Mouse (Mus musculus): ENCODE data around the gene Ap1s3. TPM values are rescaled to one million over a fixed set of nuclear protein-coding genes. Genes with fewer than 3 reads are reported as not detected.
"Not testable (repeated sequence)": the region's sequence is repeated elsewhere in the genome, so short reads cannot be mapped to it uniquely, and the experiment has no call there.

Gene Ap1s3
- polyA plus RNA-seq, 1 experiment: 26.4 TPM

- WGBS: 86% methylated on average over 4 of the region's 4 CpGs
Measured at GRCm38 (mm10) chr1:79631521-79631920, 40.3 kb downstream of the Ap1s3 start.

GRCm38 (mm10) chr1:79629726-79630125 is 42.0 kb downstream of the Ap1s3 start:
- TF ChIP-seq CTCF (IDR thresholded peaks at IDR 0.05; ENCODE audit: extremely low read depth, insufficient read length, insufficient replicate concordance, low read depth, low read length) (no peak), POLR2A (IDR thresholded peaks at IDR 0.05; ENCODE audit: low read depth, low read length) (no peak)
- WGBS: 70% methylated on average over 5 of the region's 5 CpGs
- Histone ChIP-seq H3K27ac (ENCODE audit: insufficient read depth, low read depth, low read length) (no peak overlapping the region), H3K4me1 (ENCODE audit: control insufficient read depth, insufficient read depth, insufficient read length, low read length) (no peaks in the 10 kb centered on the region), H3K36me3 (ENCODE audit: control insufficient read depth, insufficient read depth, low read length) (no peaks in the 10 kb centered on the region), H3K27me3 (ENCODE audit: control insufficient read depth, insufficient read depth, low read length) (no peaks in the 10 kb centered on the region), H3K4me3 (ENCODE audit: low read depth, low read length) (no peak overlapping the region)

More at GRCm38 (mm10) chr1:79631521-79631920, 40.3 kb downstream of the Ap1s3 start:
- Histone ChIP-seq H3K27ac (ENCODE audit: insufficient read depth, low read depth, low read length) (no peak overlapping the region), H3K36me3 (ENCODE audit: control insufficient read depth, insufficient read depth, low read length) (no peaks in the 10 kb centered on the region), H3K27me3 (ENCODE audit: control insufficient read depth, insufficient read depth, low read length) (no peaks in the 10 kb centered on the region), H3K4me1 (ENCODE audit: control insufficient read depth, insufficient read depth, insufficient read length, low read length) (no peaks in the 10 kb centered on the region), H3K4me3 (ENCODE audit: low read depth, low read length) (no peak overlapping the region)
- TF ChIP-seq POLR2A (IDR thresholded peaks at IDR 0.05; ENCODE audit: low read depth, low read length): no peak
- no peak for TF ChIP-seq CTCF (IDR thresholded peaks at IDR 0.05; ENCODE audit: extremely low read depth, insufficient read length, insufficient replicate concordance, low read depth, low read length)

GRCm38 (mm10) chr1:79626140-79626539 is 45.6 kb downstream of the Ap1s3 start:
- 52% methylated on average over 4 of the region's 4 CpGs for WGBS
- TF ChIP-seq POLR2A (IDR thresholded peaks at IDR 0.05; ENCODE audit: low read depth, low read length) (no peak), CTCF (IDR thresholded peaks at IDR 0.05; ENCODE audit: extremely low read depth, insufficient read length, insufficient replicate concordance, low read depth, low read length) (peak; percentile 56; the same call in 1 of the 2 replicates)
- Histone ChIP-seq H3K27me3 (ENCODE audit: control insufficient read depth, insufficient read depth, low read length) (no peaks in the 10 kb centered on the region), H3K36me3 (ENCODE audit: control insufficient read depth, insufficient read depth, low read length) (peaks cover 1% of the 10 kb centered on the region), H3K27ac (ENCODE audit: insufficient read depth, low read depth, low read length) (no peak overlapping the region), H3K4me1 (ENCODE audit: control insufficient read depth, insufficient read depth, insufficient read length, low read length) (no peaks in the 10 kb centered on the region), H3K4me3 (ENCODE audit: low read depth, low read length) (no peak overlapping the region)

GRCm38 (mm10) chr1:79619434-79619833 is 52.3 kb downstream of the Ap1s3 start:
- TF ChIP-seq CTCF (IDR thresholded peaks at IDR 0.05; ENCODE audit: extremely low read depth, insufficient read length, insufficient replicate concordance, low read depth, low read length): no peak
- TF ChIP-seq POLR2A (IDR thresholded peaks at IDR 0.05; ENCODE audit: low read depth, low read length): no peak
- Histone ChIP-seq H3K27ac (ENCODE audit: insufficient read depth, low read depth, low read length) (no peak overlapping the region), H3K4me1 (ENCODE audit: control insufficient read depth, insufficient read depth, insufficient read length, low read length) (no peaks in the 10 kb centered on the region), H3K36me3 (ENCODE audit: control insufficient read depth, insufficient read depth, low read length) (peaks cover 2% of the 10 kb centered on the region), H3K27me3 (ENCODE audit: control insufficient read depth, insufficient read depth, low read length) (no peaks in the 10 kb centered on the region), H3K4me3 (ENCODE audit: low read depth, low read length) (no peak overlapping the region)
- 80% methylated on average over 2 of the region's 2 CpGs for WGBS

DNA sequence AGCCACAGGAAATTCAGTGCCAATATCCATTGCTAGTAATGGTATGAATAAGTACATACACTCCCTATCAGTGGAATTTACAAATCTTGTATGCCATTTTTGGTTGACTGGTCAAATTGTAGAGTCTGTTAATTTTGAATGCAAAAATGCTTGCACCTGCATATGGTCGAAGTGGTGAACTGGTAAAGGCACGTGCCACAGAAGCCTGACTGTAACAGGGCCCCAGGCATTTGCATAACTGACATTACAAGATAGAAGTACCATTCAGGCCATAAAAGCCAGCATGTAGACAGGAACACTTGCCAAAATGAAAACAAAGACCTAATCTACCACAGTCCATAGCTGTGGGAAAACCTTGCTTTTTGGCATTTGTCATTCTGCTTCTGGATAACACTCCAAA is 55.3 kb downstream of the Ap1s3 start:
- WGBS: 39% methylated on average over 2 of the region's 2 CpGs
- H3K27ac ChIP-seq (ENCODE audit: insufficient read depth, low read depth, low read length): no peak overlapping the region
- H3K27me3 ChIP-seq (ENCODE audit: control insufficient read depth, insufficient read depth, low read length): no peaks in the 10 kb centered on the region
- no peak overlapping the region for H3K4me3 ChIP-seq (ENCODE audit: low read depth, low read length)
- peaks cover 1% of the 10 kb centered on the region; the same call in 1 of the 2 replicates for H3K36me3 ChIP-seq (ENCODE audit: control insufficient read depth, insufficient read depth, low read length)
- no peaks in the 10 kb centered on the region for H3K4me1 ChIP-seq (ENCODE audit: control insufficient read depth, insufficient read depth, insufficient read length, low read length)
- TF ChIP-seq POLR2A (IDR thresholded peaks at IDR 0.05; ENCODE audit: low read depth, low read length): no peak
- no peak for TF ChIP-seq CTCF (IDR thresholded peaks at IDR 0.05; ENCODE audit: extremely low read depth, insufficient read length, insufficient replicate concordance, low read depth, low read length)

GRCm38 (mm10) chr1:79614456-79614855 is 57.3 kb downstream of the Ap1s3 start:
- no peaks in the 10 kb centered on the region for H3K4me1 ChIP-seq (ENCODE audit: control insufficient read depth, insufficient read depth, insufficient read length, low read length)
- peaks cover 1% of the 10 kb centered on the region; the same call in 1 of the 2 replicates for H3K36me3 ChIP-seq (ENCODE audit: control insufficient read depth, insufficient read depth, low read length)
- no peak overlapping the region for H3K27ac ChIP-seq (ENCODE audit: insufficient read depth, low read depth, low read length)
- WGBS: 98% methylated on average over 6 of the region's 6 CpGs
- no peak overlapping the region for H3K4me3 ChIP-seq (ENCODE audit: low read depth, low read length)
- no peak for TF ChIP-seq CTCF (IDR thresholded peaks at IDR 0.05; ENCODE audit: extremely low read depth, insufficient read length, insufficient replicate concordance, low read depth, low read length)
- no peak for TF ChIP-seq POLR2A (IDR thresholded peaks at IDR 0.05; ENCODE audit: low read depth, low read length)
- no peaks in the 10 kb centered on the region for H3K27me3 ChIP-seq (ENCODE audit: control insufficient read depth, insufficient read depth, low read length)

DNA sequence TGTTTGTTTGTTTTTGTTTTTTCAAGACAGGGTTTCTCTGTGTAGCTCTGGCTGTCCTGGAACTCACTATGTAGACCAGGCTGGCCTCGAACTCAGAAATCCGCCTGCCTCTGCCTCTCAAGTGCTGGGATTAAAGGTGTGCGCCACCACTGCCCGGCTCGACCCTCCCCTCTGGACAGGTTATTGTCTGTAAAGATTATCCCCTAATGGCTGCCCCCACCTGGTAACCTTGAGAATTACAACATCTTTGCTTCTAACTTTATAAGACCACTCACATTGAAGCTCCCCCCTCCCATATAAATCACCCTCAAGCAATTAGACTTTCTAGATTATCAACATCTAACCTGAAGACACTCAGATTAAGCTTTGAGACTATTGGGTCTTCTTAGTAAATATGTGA is 60.5 kb downstream of the Ap1s3 start:
- H3K27me3 ChIP-seq (ENCODE audit: control insufficient read depth, insufficient read depth, low read length); H3K27ac ChIP-seq (ENCODE audit: insufficient read depth, low read depth, low read length); H3K36me3 ChIP-seq (ENCODE audit: control insufficient read depth, insufficient read depth, low read length); H3K4me3 ChIP-seq (ENCODE audit: low read depth, low read length); H3K4me1 ChIP-seq (ENCODE audit: control insufficient read depth, insufficient read depth, insufficient read length, low read length): not testable (repeated sequence)
- WGBS: 95% methylated on average over 5 of the region's 5 CpGs

- not testable (repeated sequence) for H3K27me3 ChIP-seq (ENCODE audit: control insufficient read depth, insufficient read depth, low read length); H3K4me1 ChIP-seq (ENCODE audit: control insufficient read depth, insufficient read depth, insufficient read length, low read length); H3K36me3 ChIP-seq (ENCODE audit: control insufficient read depth, insufficient read depth, low read length); H3K27ac ChIP-seq (ENCODE audit: insufficient read depth, low read depth, low read length); H3K4me3 ChIP-seq (ENCODE audit: low read depth, low read length)
- 70% methylated on average over 5 of the region's 5 CpGs for WGBS
Measured at GRCm38 (mm10) chr1:79608856-79609255, 62.9 kb downstream of the Ap1s3 start.
